Mouse (Mus musculus) spleen, postnatal 10 days (tissue): ENCODE data around the gene Smarca5.
A peak's percentile ranks its signal among the peaks of the same experiment; 100 is the strongest.

Source experiments
- DNase-seq, 2 experiments: peaks; one replicate each; pipeline ENCODE4 v3.0.0; 2021 to 2022; ENCODE audit warnings: low spot score in 2 of 2

Smarca5 gene

GRCm38 (mm10) chr8:80739155-80739924 is at the start of gene Smarca5:
TSS of gene Smarca5 (minus strand) at chr8:80739497.
- DNase-seq = peak; percentile 96 to 97

DNA sequence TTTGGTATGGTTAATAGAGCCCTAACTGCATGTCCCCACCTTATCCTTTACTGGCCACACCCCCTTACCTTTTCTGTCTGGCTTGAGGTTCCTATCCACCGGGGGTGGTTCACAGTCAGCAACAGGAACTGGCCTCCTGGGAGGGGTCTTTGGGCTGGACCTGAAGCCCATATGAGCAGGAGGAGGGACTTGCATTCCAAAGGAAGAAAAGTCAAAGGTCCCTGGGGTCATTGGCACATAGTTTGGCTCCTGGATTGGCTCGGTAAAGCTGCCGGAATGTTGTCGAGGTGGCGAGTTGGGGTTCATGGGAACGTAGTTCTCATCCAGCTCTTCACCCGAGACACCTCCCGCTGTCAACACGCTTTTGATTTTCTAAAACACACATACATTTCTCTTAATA is 45.3 kb upstream of the Smarca5 start:
- no peak for DNase-seq

DNA sequence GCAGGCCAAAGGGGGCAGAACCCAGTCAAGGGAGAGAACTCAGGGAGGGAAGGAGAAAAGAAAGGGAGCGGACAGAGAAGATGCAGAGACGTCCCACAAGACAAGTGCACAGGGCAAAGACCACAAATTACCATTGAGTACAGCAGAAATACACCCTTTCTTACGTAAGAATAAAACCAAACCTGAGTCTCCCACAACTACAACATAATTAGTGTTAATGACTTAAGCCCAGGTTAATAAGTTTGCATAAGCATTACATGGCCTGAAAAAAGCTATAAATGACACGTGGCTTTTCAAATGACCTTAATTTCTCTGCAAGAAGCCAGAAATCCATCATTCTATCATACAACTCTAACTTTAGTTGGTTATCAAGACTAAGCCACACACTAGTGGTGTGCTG is 44.0 kb upstream of the Smarca5 start:
- DNase-seq = no peak

GRCm38 (mm10) chr8:80781338-80781737 is 42.0 kb upstream of the Smarca5 start:
- no peak for DNase-seq

GRCm38 (mm10) chr8:80780271-80780670 is 41.0 kb upstream of the Smarca5 start:
- no peak for DNase-seq

DNA sequence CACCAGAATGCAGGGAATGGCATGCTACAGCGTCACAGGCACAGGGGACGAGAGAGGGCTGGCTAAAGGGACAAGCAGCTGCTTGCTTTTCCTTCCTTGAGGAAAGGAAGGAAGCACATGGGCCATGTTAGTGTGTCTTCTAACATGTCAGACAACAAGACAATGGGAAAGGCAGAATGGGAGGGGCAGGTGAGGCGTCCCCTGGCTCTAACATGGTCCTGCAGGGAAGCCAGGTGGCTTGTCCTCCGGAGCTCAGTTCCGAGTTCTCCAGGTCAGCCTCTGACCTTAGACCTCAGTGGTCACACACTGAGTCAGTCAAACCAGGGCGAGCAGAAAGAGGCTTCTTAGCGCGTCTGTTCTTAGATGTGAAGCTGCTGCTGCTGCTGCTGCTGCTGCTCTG is 37.1 kb upstream of the Smarca5 start:
- no peak for DNase-seq

DNA sequence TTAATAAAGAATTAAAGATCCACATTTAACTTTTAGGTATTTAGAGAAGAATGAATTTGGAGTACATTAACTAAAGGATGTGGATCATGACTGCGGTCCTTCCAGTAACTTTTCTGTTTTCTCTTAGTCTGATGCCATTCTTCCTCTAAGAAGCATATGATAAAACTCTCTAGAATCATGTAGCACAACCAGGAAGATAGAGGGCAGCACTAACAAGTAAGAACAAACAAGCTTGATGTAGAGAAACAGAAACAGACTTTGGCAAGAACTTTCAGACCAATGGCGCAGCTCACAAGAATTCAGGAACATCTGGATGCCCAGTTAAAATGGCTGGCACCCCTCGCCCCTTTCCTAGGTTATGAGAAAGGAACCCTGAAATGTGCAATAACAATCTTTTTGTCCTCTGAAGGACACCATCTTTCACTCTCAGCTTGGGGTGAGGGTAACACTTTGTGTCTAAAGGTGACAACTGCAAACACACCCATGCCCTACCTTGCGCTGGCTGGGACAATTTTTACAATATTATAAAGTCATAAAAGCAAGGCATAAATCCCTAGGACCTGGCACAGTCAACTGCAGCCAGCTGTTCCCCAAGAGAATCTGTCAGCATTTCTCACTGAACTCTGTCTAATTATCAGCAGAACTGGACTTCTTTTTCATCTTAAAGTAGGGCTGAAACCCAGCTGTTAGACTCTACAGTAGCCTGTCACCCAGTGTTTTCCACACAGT is 33.6 kb upstream of the Smarca5 start:
- DNase-seq = no peak

DNA sequence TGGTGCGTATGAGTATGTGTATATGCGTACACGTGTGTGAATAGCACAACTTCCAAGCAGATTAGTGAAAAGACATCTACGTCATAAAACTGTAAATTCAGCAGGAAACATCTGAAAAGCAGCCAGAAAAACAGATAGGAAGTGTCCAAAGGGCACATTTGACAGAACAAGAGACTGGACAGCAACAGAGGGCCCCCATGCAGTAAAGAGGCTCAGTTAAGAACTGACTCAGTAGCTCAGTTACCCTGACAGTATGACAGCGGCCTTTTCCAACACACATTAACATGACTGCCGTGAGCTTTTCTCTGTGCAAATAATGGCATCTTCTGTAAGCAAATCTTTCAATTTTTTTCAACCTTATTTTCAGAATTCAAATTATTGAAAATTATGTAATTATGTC is 29.2 kb upstream of the Smarca5 start:
- no peak for DNase-seq

DNA sequence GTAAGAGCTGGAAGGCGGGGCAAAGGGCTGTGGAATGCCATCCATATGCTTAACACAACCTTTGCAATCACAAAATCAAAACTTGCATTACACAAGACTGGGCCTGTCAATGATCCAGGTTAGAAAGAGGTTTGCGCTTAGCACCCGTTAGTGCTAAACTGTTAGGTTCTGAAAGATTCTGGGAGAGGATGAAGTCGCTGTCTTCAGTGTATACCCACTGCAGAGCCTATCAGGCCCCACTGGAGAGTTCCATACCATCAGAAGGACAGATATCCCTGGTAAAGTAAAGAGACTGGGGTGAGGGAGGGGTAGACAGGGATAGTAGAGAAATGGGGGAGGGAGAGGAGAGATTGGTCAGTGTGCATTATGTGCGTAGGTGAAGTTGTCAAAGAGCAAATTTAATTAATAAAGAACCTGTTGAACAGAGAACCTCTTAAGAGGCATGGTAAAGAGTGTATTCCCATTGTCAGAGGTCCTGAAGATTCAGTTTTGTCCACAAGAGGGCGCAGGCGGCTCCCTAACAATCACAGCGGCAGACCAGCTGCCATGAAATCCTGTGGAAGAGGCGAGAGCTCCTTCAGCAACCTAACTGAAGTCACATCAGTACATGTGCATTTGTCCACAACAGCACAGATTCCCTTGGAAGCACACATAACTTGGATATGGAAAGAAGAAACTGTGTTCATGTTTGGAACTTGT is 13.9 kb upstream of the Smarca5 start:
- DNase-seq = peak; percentile 65 to 85

DNA sequence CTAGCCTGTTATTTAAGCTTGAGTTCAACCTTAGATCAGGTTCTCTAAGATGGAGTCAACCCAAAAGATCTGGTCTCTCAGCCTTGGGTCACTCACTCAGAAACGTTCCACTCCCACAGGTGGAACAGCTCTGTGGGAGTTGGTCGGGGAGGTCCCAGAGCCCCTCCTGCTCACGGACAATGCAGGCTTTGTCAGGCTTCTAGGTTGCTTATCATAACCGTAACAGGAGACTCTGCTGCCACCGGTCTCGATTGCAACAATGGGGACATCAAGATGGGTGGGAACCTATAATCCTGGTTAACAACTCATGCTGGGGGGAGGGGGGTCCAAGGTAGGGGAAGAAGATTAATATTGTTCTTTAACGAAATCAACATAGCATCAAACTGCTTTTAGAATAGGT is 13.1 kb upstream of the Smarca5 start:
- DNase-seq = no peak

DNA sequence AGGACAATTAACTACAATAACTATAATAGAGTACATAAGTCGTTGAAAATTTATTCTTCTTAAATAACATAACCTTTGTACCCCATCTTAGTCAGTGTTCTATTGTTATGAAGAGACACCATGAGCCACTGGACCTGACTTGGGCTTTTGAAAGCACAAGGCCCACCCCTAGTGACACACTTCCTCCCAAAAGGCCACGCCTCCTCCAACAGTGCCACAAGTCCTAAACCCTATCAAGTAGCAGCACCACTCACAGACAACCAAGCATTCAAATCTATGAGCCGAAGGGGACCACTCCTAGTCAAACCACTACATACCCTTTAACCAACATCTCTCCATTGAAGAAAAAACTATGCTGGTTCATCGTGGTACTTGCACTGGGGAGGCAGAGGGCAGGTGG is 9.8 kb upstream of the Smarca5 start:
- DNase-seq = no peak

- no peak for DNase-seq
Observed at GRCm38 (mm10) chr8:80739932-80740331, 635 bp upstream of the Smarca5 start.

- DNase-seq = peak; percentile 61 to 70
Observed at GRCm38 (mm10) chr8:80738388-80739154, 726 bp downstream of the Smarca5 start.

DNA sequence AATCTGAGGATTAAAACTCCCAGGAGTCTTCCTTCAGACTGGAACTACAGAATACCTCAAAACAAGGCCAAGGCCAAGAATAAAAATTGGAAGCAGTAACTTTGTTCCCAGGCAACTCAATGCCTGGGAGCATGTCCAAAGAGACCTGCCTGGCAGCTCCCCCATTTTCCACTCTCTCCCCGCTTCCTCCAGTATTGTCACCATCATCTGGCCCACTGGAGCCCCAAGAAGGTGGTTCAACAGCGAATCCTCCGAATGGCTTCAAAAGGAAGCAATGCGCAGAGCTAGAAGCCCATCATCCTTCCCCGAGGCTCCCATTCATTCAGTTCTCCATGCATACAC is 1.3 kb downstream of the Smarca5 start:
- DNase-seq = no peak

- no peak for DNase-seq
Observed at GRCm38 (mm10) chr8:80732326-80732725, 7.0 kb downstream of the Smarca5 start.

DNA sequence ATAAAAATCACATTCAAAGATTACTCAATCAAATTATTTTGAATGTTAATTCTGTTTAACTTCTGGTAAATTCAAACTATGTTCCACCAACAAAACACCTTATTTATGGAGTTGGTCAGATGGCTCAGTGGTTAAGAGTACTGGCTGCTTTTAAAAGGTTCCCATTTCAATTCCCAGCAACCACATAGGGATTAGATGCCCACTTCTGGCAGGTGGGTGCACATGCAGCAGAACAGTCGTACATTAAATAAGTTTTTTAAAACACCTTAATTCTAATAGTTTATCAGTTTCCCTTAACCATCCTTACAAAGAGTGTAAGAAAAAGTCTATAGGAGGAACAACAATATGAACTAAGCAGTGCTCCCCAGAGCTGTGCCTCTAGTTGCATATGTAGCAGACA is 24.8 kb downstream of the Smarca5 start:
- DNase-seq = no peak

- peak in 1 of 2 experiments; percentile 35 for DNase-seq
Observed at GRCm38 (mm10) chr8:80710670-80711400, 28.5 kb downstream of the Smarca5 start.

GRCm38 (mm10) chr8:80688141-80688540 is 51.2 kb downstream of the Smarca5 start:
- DNase-seq = peak; percentile 87 to 92

GRCm38 (mm10) chr8:80683756-80684335 is 55.5 kb downstream of the Smarca5 start:
- peak in 1 of 2 experiments; percentile 37 for DNase-seq

- no peak for DNase-seq
Observed at GRCm38 (mm10) chr8:80682594-80682993, 56.7 kb downstream of the Smarca5 start.
